Comparison of ENCODE assay signal across 13 mouse cellular contexts in the genomic region with DNA sequence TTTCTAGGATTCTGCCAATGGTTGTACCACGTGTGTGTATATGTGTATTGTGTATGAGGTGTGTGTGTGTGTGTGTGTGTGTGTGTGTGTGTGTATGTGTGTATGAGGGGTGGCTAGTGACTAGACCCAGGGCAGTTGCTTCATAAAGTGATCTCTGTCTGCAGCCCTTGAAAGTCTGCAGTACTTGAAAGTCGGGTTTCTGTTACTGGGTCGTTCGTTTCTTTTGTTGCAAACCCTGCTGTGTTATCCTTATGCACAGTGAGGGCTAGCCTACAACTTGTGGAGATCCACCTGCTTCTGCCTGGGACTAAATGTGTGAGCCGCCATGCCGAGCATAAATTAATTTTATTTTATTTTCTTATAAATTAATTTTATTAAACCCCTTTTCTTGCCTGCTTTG.
A peak's percentile ranks its signal among the peaks of the same experiment; 100 is the strongest.
DNase-seq lines count a peak whose midpoint lies in the region; ATAC-seq and TF ChIP-seq lines count a peak whose summit lies in the region.
"Had no signal": no experiment of that assay in that cellular context is flagged by ENCODE, and none has a peak within 500 bp of the region (broad histone marks: within the 10 kb centered on the region; RNA-seq: fewer than 3 reads in every experiment).

No protein-coding gene starts in this region.

- H3K36me3 ChIP-seq in embryonic facial prominence, embryonic 10.5 days (replicated peaks), result peaks cover 20% of the 10 kb centered on the region
- no peaks in the 10 kb centered on the region for H3K36me3 ChIP-seq in forebrain, postnatal 0 days (ENCODE audit: insufficient read depth)
- H3K36me3 ChIP-seq in midbrain, embryonic 11.5 days (ENCODE audit: control insufficient read depth, insufficient read depth, low read length), result no peaks in the 10 kb centered on the region
- H3K36me3 ChIP-seq in neural tube, embryonic 15.5 days, result no peaks in the 10 kb centered on the region
- peaks cover 13% of the 10 kb centered on the region; the same call in 1 of the 2 replicates for H3K36me3 ChIP-seq in kidney, embryonic 14.5 days (ENCODE audit: control insufficient read depth, insufficient read depth, low read length)

- H3K4me1 ChIP-seq in embryonic facial prominence, embryonic 10.5 days, result peaks cover 66% of the 10 kb centered on the region
- H3K4me1 ChIP-seq in forebrain, postnatal 0 days (ENCODE audit: insufficient read depth), result peaks cover 14% of the 10 kb centered on the region
- peaks cover 56% of the 10 kb centered on the region for H3K4me1 ChIP-seq in midbrain, embryonic 11.5 days (ENCODE audit: control insufficient read depth, insufficient read depth, low read length)
- peaks cover 34% of the 10 kb centered on the region for H3K4me1 ChIP-seq in neural tube, embryonic 15.5 days
- H3K4me1 ChIP-seq in kidney, embryonic 14.5 days (ENCODE audit: control insufficient read depth, insufficient read depth, low read length), result no peaks in the 10 kb centered on the region
- H3K4me1 ChIP-seq: heart, embryonic 12.5 days had no signal

- peak overlapping the region; percentile 81 for H3K27ac ChIP-seq in embryonic facial prominence, embryonic 10.5 days (replicated peaks)
- H3K27ac ChIP-seq in forebrain, postnatal 0 days (ENCODE audit: low read depth, low read length), result no peak overlapping the region
- peak overlapping the region; percentile 98 for H3K27ac ChIP-seq in midbrain, embryonic 11.5 days (ENCODE audit: low read depth, low read length)
- 0 out of 2 replicates have a peak overlapping the region, but pooled peaks have one; percentile 76 for H3K27ac ChIP-seq in neural tube, embryonic 15.5 days (replicated peaks)
- H3K27ac ChIP-seq in kidney, embryonic 14.5 days (ENCODE audit: low read depth, low read length), result no peak overlapping the region
- H3K27ac ChIP-seq: embryonic facial prominence, embryonic 13.5 days; lung, embryonic 15.5 days had no signal

- H3K4me3 ChIP-seq in embryonic facial prominence, embryonic 10.5 days, result peak overlapping the region; percentile 49; the same call in 1 of the 2 replicates
- peak overlapping the region; percentile 26; the same call in 1 of the 2 replicates for H3K4me3 ChIP-seq in forebrain, postnatal 0 days (ENCODE audit: low read depth, low read length)
- peak overlapping the region; percentile 51 for H3K4me3 ChIP-seq in midbrain, embryonic 11.5 days (ENCODE audit: low read depth, low read length)
- H3K4me3 ChIP-seq in neural tube, embryonic 15.5 days (replicated peaks), result peak overlapping the region; percentile 30
- no peak overlapping the region for H3K4me3 ChIP-seq in kidney, embryonic 14.5 days (ENCODE audit: low read length)
- H3K4me3 ChIP-seq: embryonic facial prominence, embryonic 13.5 days; heart, embryonic 12.5 days; lung, embryonic 15.5 days had no signal

- ATAC-seq in forebrain, postnatal 0 days, result no peak
- ATAC-seq in midbrain, embryonic 11.5 days (ENCODE audit: low FRiP score), result no peak
- ATAC-seq in neural tube, embryonic 15.5 days (ENCODE audit: low FRiP score), result no peak
- no peak for ATAC-seq in kidney, embryonic 14.5 days (ENCODE audit: low FRiP score, low TSS enrichment)

- peak overlapping the region; percentile 40 for H3K4me2 ChIP-seq in forebrain, postnatal 0 days (ENCODE audit: low read depth)
- H3K4me2 ChIP-seq in midbrain, embryonic 11.5 days, result peak overlapping the region; percentile 56
- H3K4me2 ChIP-seq in neural tube, embryonic 15.5 days, result peak overlapping the region; percentile 50
- no peak overlapping the region for H3K4me2 ChIP-seq in kidney, embryonic 14.5 days (replicated peaks; ENCODE audit: low read depth, low read length)
- H3K4me2 ChIP-seq: embryonic facial prominence, embryonic 13.5 days; heart, embryonic 12.5 days; liver, embryonic 11.5 days; lung, embryonic 15.5 days had no signal

- 51% methylated on average over 6 of the region's 6 CpGs for WGBS in embryonic facial prominence, embryonic 10.5 days
- WGBS in forebrain, postnatal 0 days, result 39% methylated on average over 6 of the region's 6 CpGs
- 34% methylated on average over 6 of the region's 6 CpGs for WGBS in midbrain, embryonic 11.5 days
- WGBS in neural tube, embryonic 15.5 days, result 44% methylated on average over 6 of the region's 6 CpGs
- 55% methylated on average over 6 of the region's 6 CpGs for WGBS in kidney, embryonic 14.5 days

- H3K9me3 ChIP-seq in embryonic facial prominence, embryonic 10.5 days, result peaks cover 8% of the 10 kb centered on the region; the same call in 1 of the 2 replicates
- no peaks in the 10 kb centered on the region for H3K9me3 ChIP-seq in forebrain, postnatal 0 days (ENCODE audit: low read length)
- H3K9me3 ChIP-seq in midbrain, embryonic 11.5 days (ENCODE audit: control insufficient read depth, low read length), result no peaks in the 10 kb centered on the region
- H3K9me3 ChIP-seq in neural tube, embryonic 15.5 days (replicated peaks), result no peaks in the 10 kb centered on the region
- H3K9me3 ChIP-seq in kidney, embryonic 14.5 days (ENCODE audit: control insufficient read depth, low read length), result no peaks in the 10 kb centered on the region; the same call in 1 of the 2 replicates
- H3K9me3 ChIP-seq: embryonic facial prominence, embryonic 13.5 days; heart, embryonic 12.5 days; lung, embryonic 15.5 days had no signal

- TF ChIP-seq CTCF in forebrain, postnatal 0 days (IDR thresholded peaks at IDR 0.05; ENCODE audit: low read depth), result no peak

- no peak overlapping the region for H3K9ac ChIP-seq in forebrain, postnatal 0 days
- peak overlapping the region; percentile 84 for H3K9ac ChIP-seq in midbrain, embryonic 11.5 days (ENCODE audit: low read length)
- H3K9ac ChIP-seq in neural tube, embryonic 15.5 days (replicated peaks), result no peak overlapping the region
- no peak overlapping the region for H3K9ac ChIP-seq in kidney, embryonic 14.5 days (ENCODE audit: low read depth, low read length)
- H3K9ac ChIP-seq: embryonic facial prominence, embryonic 13.5 days; heart, embryonic 12.5 days; lung, embryonic 15.5 days had no signal

- DNase-seq in embryonic facial prominence, embryonic 10.5 days (ENCODE audit: low spot score), result no peak
- DNase-seq in forebrain, postnatal 0 days, result no peak
- DNase-seq in midbrain, embryonic 11.5 days (ENCODE audit: low spot score, missing footprints), result peak; percentile 90
- DNase-seq in thymus, postnatal 36 days, result no peak
- DNase-seq in thymus, adult 18-20 months, result no peak
- DNase-seq: cerebellum, postnatal 10 days; gastrocnemius, postnatal 14 days had no signal

- H3K27me3 ChIP-seq in embryonic facial prominence, embryonic 10.5 days (replicated peaks; ENCODE audit: low read depth, poor library complexity, severe bottlenecking), result no peaks in the 10 kb centered on the region
- H3K27me3 ChIP-seq in forebrain, postnatal 0 days (ENCODE audit: insufficient read depth, low read length), result no peaks in the 10 kb centered on the region
- no peaks in the 10 kb centered on the region for H3K27me3 ChIP-seq in midbrain, embryonic 11.5 days (ENCODE audit: control insufficient read depth, insufficient read depth, low read length)
- H3K27me3 ChIP-seq in neural tube, embryonic 15.5 days (replicated peaks), result no peaks in the 10 kb centered on the region
- H3K27me3 ChIP-seq in kidney, embryonic 14.5 days (ENCODE audit: control insufficient read depth, insufficient read depth, low read length), result no peaks in the 10 kb centered on the region
- H3K27me3 ChIP-seq: embryonic facial prominence, embryonic 13.5 days; heart, embryonic 12.5 days; lung, embryonic 15.5 days had no signal

Comparison
In these comparisons a context has a peak if more than half of its experiments do, and no peak if none do; other contexts are left out.
1. H3K27ac ChIP-seq: peak in embryonic facial prominence, embryonic 10.5 days (single experiment), midbrain, embryonic 11.5 days (single experiment) and neural tube, embryonic 15.5 days (single experiment); none in forebrain, postnatal 0 days (single experiment) and kidney, embryonic 14.5 days (single experiment).